Mouse (Mus musculus) forebrain, embryonic 15.5 days (tissue): ENCODE results near the gene Olfr147. TPM values are rescaled to one million over a fixed set of nuclear protein-coding genes. Genes with fewer than 3 reads are reported as not detected.
"Not testable (repeated sequence)": the region's sequence is repeated elsewhere in the genome, so short reads cannot be mapped to it uniquely, and the experiment has no call there.

ENCODE experiments used
- ATAC-seq: fragments of 200-750 bp; cut with Nextera tagmentation; replicated peaks from 2 replicates; pipeline ENCODE4 v1.8.0; 2017; ENCODE audit warnings: mild to moderate bottlenecking, moderate TSS enrichment, moderate library complexity
- H3K27ac ChIP-seq: fragments of 300-500 bp; sonication (generic); replicated peaks from 2 replicates; pipeline ENCODE4 v1.5.1; 2015; ENCODE audit warnings: mild to moderate bottlenecking, inconsistent platforms
- H3K27me3 ChIP-seq: fragments of 300-500 bp; sonication (generic); 2 replicates; pipeline ENCODE4 v1.6.1; 2015; ENCODE audit warnings: inconsistent platforms
- H3K36me3 ChIP-seq: fragments of 300-500 bp; sonication (generic); 2 replicates; pipeline ENCODE4 v1.6.1; 2015; ENCODE audit warnings: mild to moderate bottlenecking, inconsistent platforms
- H3K4me1 ChIP-seq: fragments of 300-500 bp; sonication (generic); 2 replicates; pipeline ENCODE4 v1.6.1; 2015; ENCODE audit warnings: inconsistent platforms
- H3K4me2 ChIP-seq: fragments of 300-500 bp; sonication (generic); replicated peaks from 2 replicates; pipeline ENCODE4 v1.6.1; 2015; ENCODE audit warnings: mild to moderate bottlenecking, inconsistent platforms
- H3K4me3 ChIP-seq: fragments of 300-500 bp; sonication (generic); 2 replicates; pipeline ENCODE4 v1.5.1; 2015; ENCODE audit warnings: mild to moderate bottlenecking, inconsistent platforms
- H3K9ac ChIP-seq: fragments of 300-500 bp; sonication (generic); replicated peaks from 2 replicates; pipeline ENCODE4 v1.6.1; 2015; ENCODE audit warnings: mild to moderate bottlenecking, inconsistent platforms
- H3K9me3 ChIP-seq: fragments of 300-500 bp; sonication (generic); 2 replicates; pipeline ENCODE4 v1.6.1; 2016; ENCODE audit warnings: inconsistent platforms
- WGBS: fragments of 180-500 bp; shearing (Covaris S2); methylation state at CpG from one replicate; pipeline ENCODE4 v1.1.7; 2015; ENCODE audit warnings: mixed read lengths; 5-methylcytosine and 5-hydroxymethylcytosine counted together
- polyA plus RNA-seq: library from polyadenylated mRNA; unstranded; fragments of >200 nt; fragmentation: Nextera tagmentation; extraction: Ambion mirVana; gene quantifications from 2 replicates; pipeline ENCODE4 v1.2.1, GENCODE M21; 2015

The Olfr147 gene
- not detected in 2 replicates for polyA plus RNA-seq

GRCm38 (mm10) chr9:38401398-38401797 is at the start of gene Olfr147:
Olfr147 (plus strand) TSS chr9:38401698.
- Histone ChIP-seq H3K36me3 (no peaks in the 10 kb centered on the region), H3K27me3 (no peaks in the 10 kb centered on the region), H3K4me1 (no peaks in the 10 kb centered on the region), H3K9me3 (no peaks in the 10 kb centered on the region), H3K4me2 (no peak within 1 kb of the TSS), H3K4me3 (no peak within 1 kb of the TSS), H3K27ac (no peak within 1 kb of the TSS), H3K9ac (no peak within 1 kb of the TSS)
- WGBS = 85% methylated on average over 1 of the region's 1 CpGs
- no peak for ATAC-seq

- Histone ChIP-seq H3K27me3 (no peaks in the 10 kb centered on the region), H3K4me3 (no peak within 1 kb of the TSS), H3K4me2 (no peak within 1 kb of the TSS), H3K9ac (no peak within 1 kb of the TSS), H3K4me1 (no peaks in the 10 kb centered on the region), H3K27ac (no peak within 1 kb of the TSS), H3K36me3 (no peaks in the 10 kb centered on the region), H3K9me3 (no peaks in the 10 kb centered on the region)
- ATAC-seq = no peak
- 90% methylated on average over 2 of the region's 2 CpGs for WGBS
These were observed 34.9 kb upstream of the Olfr147 start, which contains the start of gene Olfr250 for GRCm38 (mm10) chr9:38366596-38366995. Olfr250 (plus strand) TSS chr9:38366896.

- Histone ChIP-seq H3K27ac (no peak within 1 kb of the TSS), H3K4me3 (no peak within 1 kb of the TSS), H3K36me3 (no peaks in the 10 kb centered on the region), H3K9ac (no peak within 1 kb of the TSS), H3K27me3 (no peaks in the 10 kb centered on the region), H3K4me1 (no peaks in the 10 kb centered on the region), H3K9me3 (no peaks in the 10 kb centered on the region), H3K4me2 (no peak within 1 kb of the TSS)
- no peak for ATAC-seq
- 70% methylated on average over 2 of the region's 2 CpGs for WGBS
These were observed 24.7 kb upstream of the Olfr147 start, which contains the start of gene Olfr251 for GRCm38 (mm10) chr9:38376786-38377185. Olfr251 (plus strand) TSS chr9:38377086.

- 87% methylated on average over 3 of the region's 3 CpGs for WGBS
These were observed 6.0 kb downstream of the Olfr147 start for GRCm38 (mm10) chr9:38407502-38407901.

GRCm38 (mm10) chr9:38413502-38413901 is 12.0 kb downstream of the Olfr147 start:
- not testable (repeated sequence) for H3K4me3 ChIP-seq, H3K27ac ChIP-seq, H3K4me1 ChIP-seq, ATAC-seq, H3K9me3 ChIP-seq, H3K36me3 ChIP-seq, H3K9ac ChIP-seq, H3K4me2 ChIP-seq, H3K27me3 ChIP-seq
- 96% methylated on average over 14 of the region's 14 CpGs for WGBS

More at GRCm38 (mm10) chr9:38407502-38407901, 6.0 kb downstream of the Olfr147 start:
- H3K27me3 ChIP-seq, H3K27ac ChIP-seq, H3K4me3 ChIP-seq, ATAC-seq, H3K9me3 ChIP-seq, H3K36me3 ChIP-seq, H3K4me2 ChIP-seq, H3K4me1 ChIP-seq, H3K9ac ChIP-seq: not testable (repeated sequence)

GRCm38 (mm10) chr9:38423801-38424200 is 22.3 kb downstream of the Olfr147 start:
- Histone ChIP-seq H3K27me3 (no peaks in the 10 kb centered on the region), H3K9ac (no peak overlapping the region), H3K36me3 (no peaks in the 10 kb centered on the region), H3K4me3 (no peak overlapping the region), H3K4me2 (no peak overlapping the region), H3K4me1 (no peaks in the 10 kb centered on the region), H3K27ac (no peak overlapping the region), H3K9me3 (no peaks in the 10 kb centered on the region)
- no peak for ATAC-seq

- H3K27ac ChIP-seq = no peak overlapping the region
- H3K36me3 ChIP-seq = no peaks in the 10 kb centered on the region
- H3K4me2 ChIP-seq = no peak overlapping the region
- H3K4me3 ChIP-seq = no peak overlapping the region
- no peaks in the 10 kb centered on the region for H3K4me1 ChIP-seq
- H3K9me3 ChIP-seq = no peaks in the 10 kb centered on the region
- ATAC-seq = no peak
- no peaks in the 10 kb centered on the region for H3K27me3 ChIP-seq
- H3K9ac ChIP-seq = no peak overlapping the region
- WGBS = 50% methylated on average over 1 of the region's 1 CpGs
These were observed 25.5 kb downstream of the Olfr147 start for GRCm38 (mm10) chr9:38427026-38427425.

GRCm38 (mm10) chr9:38429155-38429554 is 27.7 kb downstream of the Olfr147 start, which contains the start of gene Olfr901:
Olfr901 (plus strand) TSS chr9:38429455.
- no peak within 1 kb of the TSS for H3K4me3 ChIP-seq
- no peaks in the 10 kb centered on the region for H3K27me3 ChIP-seq
- H3K9ac ChIP-seq = no peak within 1 kb of the TSS
- H3K36me3 ChIP-seq = no peaks in the 10 kb centered on the region
- 85% methylated on average over 1 of the region's 1 CpGs for WGBS
- no peak for ATAC-seq
- no peak within 1 kb of the TSS for H3K4me2 ChIP-seq
- no peaks in the 10 kb centered on the region for H3K9me3 ChIP-seq
- H3K27ac ChIP-seq = no peak within 1 kb of the TSS
- H3K4me1 ChIP-seq = no peaks in the 10 kb centered on the region

GRCm38 (mm10) chr9:38447352-38447751 is 45.9 kb downstream of the Olfr147 start, which contains the start of gene Olfr902:
Olfr902 (plus strand) TSS chr9:38447652.
- 90% methylated on average over 5 of the region's 5 CpGs for WGBS
- H3K36me3 ChIP-seq = no peaks in the 10 kb centered on the region
- H3K9ac ChIP-seq = no peak within 1 kb of the TSS
- no peaks in the 10 kb centered on the region for H3K4me1 ChIP-seq
- H3K27me3 ChIP-seq = no peaks in the 10 kb centered on the region
- no peaks in the 10 kb centered on the region for H3K9me3 ChIP-seq
- H3K4me2 ChIP-seq = no peak within 1 kb of the TSS
- H3K27ac ChIP-seq = no peak within 1 kb of the TSS
- H3K4me3 ChIP-seq = no peak within 1 kb of the TSS
- ATAC-seq = no peak

Other genes starting within 250 kb of the Olfr147 start
- gene Olfr891, start 220.9 kb upstream of the Olfr147 start, polyA plus RNA-seq = not detected in 2 replicates
- gene Olfr893, start 193.3 kb upstream of the Olfr147 start, polyA plus RNA-seq = not detected in 2 replicates
- gene Olfr894, start 183.6 kb upstream of the Olfr147 start, polyA plus RNA-seq = not detected in 2 replicates
- not detected in 2 replicates for gene Olfr143, start 148.9 kb upstream of the Olfr147 start, polyA plus RNA-seq
- gene Olfr895, start 133.8 kb upstream of the Olfr147 start, polyA plus RNA-seq = not detected in 2 replicates
- not detected in 2 replicates for gene Olfr896-ps1, start 110.6 kb upstream of the Olfr147 start, polyA plus RNA-seq
- not detected in 2 replicates for gene Olfr25, start 72.6 kb upstream of the Olfr147 start, polyA plus RNA-seq
- not detected in 2 replicates for gene Olfr898, start 53.3 kb upstream of the Olfr147 start, polyA plus RNA-seq
- not detected in 2 replicates for gene Olfr250, start 34.8 kb upstream of the Olfr147 start, polyA plus RNA-seq
- not detected in 2 replicates for gene Olfr251, start 24.6 kb upstream of the Olfr147 start, polyA plus RNA-seq
- not detected in 2 replicates for gene Olfr901, start 27.8 kb downstream of the Olfr147 start, polyA plus RNA-seq
- not detected in 2 replicates for gene Olfr902, start 46.0 kb downstream of the Olfr147 start, polyA plus RNA-seq
- gene Olfr904, start 61.4 kb downstream of the Olfr147 start, polyA plus RNA-seq = not detected in 2 replicates
- not detected in 2 replicates for gene Olfr905, start 69.4 kb downstream of the Olfr147 start, polyA plus RNA-seq
- not detected in 2 replicates for gene Olfr906, start 85.4 kb downstream of the Olfr147 start, polyA plus RNA-seq
- not detected in 2 replicates for gene Olfr907, start 94.1 kb downstream of the Olfr147 start, polyA plus RNA-seq
- gene Olfr911-ps1, start 119.9 kb downstream of the Olfr147 start, polyA plus RNA-seq = not detected in 2 replicates
- not detected in 2 replicates for gene Olfr910, start 136.2 kb downstream of the Olfr147 start, polyA plus RNA-seq
- gene Olfr912, start 178.5 kb downstream of the Olfr147 start, polyA plus RNA-seq = not detected in 2 replicates
- not detected in 2 replicates for gene Olfr913, start 191.1 kb downstream of the Olfr147 start, polyA plus RNA-seq
- not detected in 2 replicates for gene Olfr914, start 203.4 kb downstream of the Olfr147 start, polyA plus RNA-seq